Mouse (Mus musculus) adrenal gland, postnatal 14 days (tissue): ENCODE results near the gene Col2a1. TPM values are rescaled to one million over a fixed set of nuclear protein-coding genes. Genes with fewer than 3 reads are reported as not detected.
A peak's percentile ranks its signal among the peaks of the same experiment; 100 is the strongest.

Experiments used
- DNase-seq: peaks from one replicate; pipeline ENCODE4 v3.0.0; 2021; ENCODE audit warnings: mixed read lengths
- total RNA-seq: library from RNA; stranded (reverse); gene quantifications from 2 replicates; pipeline ENCODE4 v1.2.3, GENCODE M21; 2021

Col2a1 gene
- total RNA-seq, 1 experiment from 2014 or later, result not detected

GRCm38 (mm10) chr15:97963989-97964835, 40.3 kb downstream of the Col2a1 start, which contains the start of gene Tmem106c:
Gene Tmem106c, plus strand, starts transcription at chr15:97964200.
- DNase-seq, result peak; percentile 96

GRCm38 (mm10) chr15:97963329-97963988, 41.0 kb downstream of the Col2a1 start:
- DNase-seq, result no peak

DNA sequence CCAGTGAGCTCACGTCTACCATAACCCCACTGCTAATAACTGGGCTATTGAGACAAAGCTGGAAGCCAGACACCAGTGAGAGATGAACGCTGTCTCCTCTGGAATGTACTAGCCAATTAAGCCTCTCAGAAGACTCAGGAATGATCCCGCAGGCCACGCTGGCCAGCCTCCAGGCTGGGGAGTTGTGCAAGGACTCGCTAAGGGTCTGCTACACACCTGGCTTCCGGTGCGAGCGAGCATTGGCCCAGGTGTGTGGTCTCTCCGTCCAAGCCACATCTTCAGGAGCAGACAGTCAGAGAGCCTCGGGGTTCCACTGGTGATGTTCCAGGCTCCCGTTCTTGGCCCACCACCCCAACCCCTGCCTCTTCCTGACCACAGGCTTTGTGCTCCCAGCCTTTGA, 48.1 kb downstream of the Col2a1 start:
- DNase-seq, result no peak

DNA sequence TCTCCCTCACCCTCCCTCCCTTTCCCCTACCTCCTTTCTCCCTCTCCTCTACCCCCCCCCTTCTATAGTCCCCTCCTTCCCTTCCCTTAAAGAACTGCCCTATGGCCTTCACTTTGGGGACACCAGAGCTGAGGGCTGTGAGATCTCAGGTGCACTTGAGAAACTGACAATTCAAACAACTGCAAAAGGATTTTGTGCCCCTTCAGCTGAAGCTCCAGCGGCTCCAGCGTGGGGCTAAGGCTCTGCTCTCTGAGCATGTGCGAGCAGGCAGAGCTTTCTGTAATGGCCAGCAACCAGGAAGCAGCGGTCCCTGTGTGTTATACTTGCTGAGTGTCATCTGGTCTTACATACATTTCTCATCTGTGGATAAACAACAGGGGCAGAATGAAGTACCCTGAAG, 48.8 kb downstream of the Col2a1 start:
- no peak for DNase-seq

DNA sequence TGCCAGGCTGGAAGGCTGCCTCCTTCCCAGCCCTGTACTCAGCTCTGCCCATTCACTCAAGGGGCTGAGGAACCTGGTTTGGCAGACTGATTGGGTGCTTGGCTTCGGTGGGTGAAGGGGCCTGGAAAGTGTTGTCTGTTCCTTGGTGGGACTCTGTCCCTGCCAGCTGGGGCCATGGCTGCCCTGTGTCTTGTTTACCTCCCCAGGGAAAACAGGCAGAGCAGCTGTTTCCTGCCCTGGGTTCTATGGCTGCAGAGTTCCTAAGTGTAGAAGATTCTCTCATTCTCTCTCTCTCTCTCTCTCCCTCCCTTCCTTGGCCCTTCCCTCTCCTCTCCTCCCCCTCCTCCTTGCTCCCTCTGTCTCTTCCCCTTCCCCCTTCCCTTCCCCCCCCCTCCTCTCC, 49.2 kb downstream of the Col2a1 start:
- DNase-seq, result no peak

DNA sequence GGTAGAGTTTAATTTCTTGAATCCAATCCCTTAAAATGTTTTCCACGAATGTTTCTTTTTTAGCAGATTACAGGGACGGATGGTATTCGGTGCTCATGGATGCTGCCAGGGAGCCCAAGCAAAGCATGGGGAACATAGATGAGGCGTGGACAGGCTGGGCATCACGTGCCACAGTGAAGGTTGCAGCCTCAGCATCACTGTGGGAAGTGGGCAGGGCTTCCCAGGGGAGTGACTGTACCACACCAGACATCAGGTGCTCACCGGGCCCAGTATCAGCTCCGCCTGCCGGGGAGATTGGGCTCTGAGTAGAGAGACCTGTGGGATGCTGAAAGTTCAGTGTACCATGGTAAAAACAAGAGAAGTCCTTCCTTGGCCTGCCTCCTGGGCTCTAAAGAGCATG, 49.8 kb downstream of the Col2a1 start:
- no peak for DNase-seq

DNA sequence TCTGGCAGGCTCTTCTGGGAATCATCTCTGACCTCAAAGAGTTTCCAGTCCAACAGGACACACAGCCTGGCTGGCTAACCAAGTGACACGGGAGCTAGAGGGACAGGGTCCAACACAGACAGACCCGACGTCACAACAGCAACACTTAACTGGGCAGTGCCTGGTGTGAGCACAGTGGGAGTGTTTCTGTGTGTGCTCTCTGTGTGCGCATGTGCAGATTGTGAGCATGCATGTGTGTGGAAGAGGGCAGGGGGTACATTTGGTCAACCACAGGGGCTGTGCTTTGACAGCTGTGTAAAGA, 51.7 kb downstream of the Col2a1 start:
- no peak for DNase-seq

DNA sequence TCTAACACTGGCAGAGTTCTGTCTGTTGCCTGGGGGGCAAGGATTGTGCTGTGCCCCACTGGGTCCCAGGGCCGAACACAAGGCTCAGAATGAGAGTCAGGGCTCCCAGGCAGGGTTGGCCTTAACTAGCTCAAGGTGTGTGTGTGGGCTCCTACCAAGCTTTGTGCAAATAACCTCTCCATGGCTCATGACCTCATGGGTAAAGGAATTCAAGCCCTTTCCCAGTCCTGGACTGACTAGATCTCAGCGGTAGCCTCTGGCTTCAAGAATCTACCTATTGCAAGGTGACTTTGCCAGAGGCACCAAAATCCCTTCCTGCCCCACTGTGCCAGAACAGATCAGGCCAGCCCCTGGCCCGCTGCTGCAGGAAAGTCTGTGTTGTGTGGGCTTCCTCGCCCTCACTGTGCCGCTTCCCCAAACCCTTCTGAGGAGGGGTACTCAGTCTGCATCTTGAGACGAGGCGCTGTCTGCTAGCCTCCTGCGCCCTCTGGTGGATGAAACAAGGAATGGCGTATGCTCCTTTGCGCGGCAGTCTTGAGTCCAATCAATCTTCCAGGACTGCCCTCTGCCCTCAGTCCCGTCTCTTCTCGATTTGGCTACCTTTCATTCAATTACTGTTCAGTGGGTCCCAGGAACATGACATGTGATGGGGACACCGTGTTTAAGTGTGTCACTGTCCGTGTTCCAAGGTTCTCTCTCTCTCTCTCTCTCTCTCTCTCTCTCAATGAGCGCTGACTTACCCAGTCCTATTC, 52.2 kb downstream of the Col2a1 start:
- peak; percentile 67 for DNase-seq

- no peak for DNase-seq
Observed at GRCm38 (mm10) chr15:97950240-97950639, 54.3 kb downstream of the Col2a1 start.

DNA sequence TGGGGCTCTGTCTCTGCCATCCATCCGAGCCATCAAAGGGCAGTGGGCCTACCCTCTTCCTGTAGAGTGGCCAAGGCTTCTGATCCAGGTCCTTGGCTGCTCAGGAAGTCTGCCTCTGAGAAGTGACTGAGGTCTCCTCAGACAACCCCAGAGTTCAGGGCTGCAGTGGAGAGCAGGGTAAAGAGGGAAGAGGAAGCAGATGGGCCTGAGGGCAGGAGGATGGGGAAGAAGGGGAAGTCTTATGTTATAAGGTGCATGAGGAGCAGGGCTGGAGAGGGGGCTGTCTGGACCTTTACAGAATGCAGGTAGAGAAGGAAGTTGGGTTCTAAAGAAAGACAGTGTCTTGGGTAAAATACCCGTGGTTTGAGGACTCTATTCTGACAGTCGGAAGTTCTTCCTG, 54.8 kb downstream of the Col2a1 start:
- no peak for DNase-seq

GRCm38 (mm10) chr15:97948720-97949119, 55.8 kb downstream of the Col2a1 start:
- no peak for DNase-seq

DNA sequence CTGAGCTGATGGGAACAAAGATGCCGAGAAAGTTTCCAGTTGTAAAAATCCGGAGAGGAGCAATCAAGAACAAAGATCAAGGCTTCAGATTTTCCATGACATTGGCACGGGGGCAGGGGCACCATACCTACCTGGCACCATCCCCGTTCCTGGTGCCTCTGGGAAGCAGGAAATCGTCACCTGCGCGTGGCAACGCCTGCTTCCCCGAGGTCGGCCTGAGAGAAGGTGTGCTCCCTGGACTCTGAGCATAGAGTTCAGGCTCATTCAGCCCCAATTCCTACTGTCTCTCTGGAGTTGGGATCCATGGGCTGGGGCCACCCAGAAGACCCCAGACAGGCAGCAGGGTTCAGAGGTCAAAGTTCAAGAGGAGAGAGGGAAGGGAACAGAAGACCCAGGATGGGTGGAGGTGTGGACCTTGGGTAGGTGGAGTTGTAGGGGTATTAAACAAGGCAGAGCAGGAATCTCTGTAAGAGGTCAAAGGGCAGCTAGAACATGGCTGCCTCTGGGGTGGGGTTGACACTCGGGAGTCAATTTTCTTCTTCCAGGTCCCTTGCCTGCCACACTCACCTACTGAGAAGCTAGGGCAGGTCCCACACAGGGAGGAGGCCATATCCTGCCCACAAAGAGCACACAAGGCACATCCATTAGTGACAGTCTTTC, 58.7 kb downstream of the Col2a1 start:
- DNase-seq, result no peak

- no peak for DNase-seq
Observed at GRCm38 (mm10) chr15:97944919-97945574, 59.4 kb downstream of the Col2a1 start.

DNA sequence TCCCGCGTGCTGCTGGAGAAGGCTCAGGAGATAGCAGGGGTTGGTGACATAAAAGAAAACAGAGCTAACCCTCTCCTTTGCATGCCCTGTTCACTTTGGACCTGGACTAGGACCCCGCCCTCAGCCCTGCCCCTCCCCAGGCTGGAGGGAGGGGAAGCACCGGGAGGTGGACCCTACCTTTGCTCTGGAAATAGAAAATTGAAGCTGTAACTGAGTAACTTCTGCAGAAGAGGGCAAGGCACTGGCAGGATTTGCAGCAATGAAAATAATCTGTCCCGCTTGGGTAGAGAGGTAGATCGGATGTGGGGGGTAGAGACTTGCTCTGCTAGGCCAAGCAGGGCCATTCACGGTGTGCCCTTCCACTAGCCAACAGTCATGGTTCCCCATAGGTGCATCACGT, 61.1 kb downstream of the Col2a1 start:
- DNase-seq, result no peak

GRCm38 (mm10) chr15:97942538-97942937, 62.0 kb downstream of the Col2a1 start:
- no peak for DNase-seq

- no peak for DNase-seq
Observed at GRCm38 (mm10) chr15:97941306-97941705, 63.2 kb downstream of the Col2a1 start.

DNA sequence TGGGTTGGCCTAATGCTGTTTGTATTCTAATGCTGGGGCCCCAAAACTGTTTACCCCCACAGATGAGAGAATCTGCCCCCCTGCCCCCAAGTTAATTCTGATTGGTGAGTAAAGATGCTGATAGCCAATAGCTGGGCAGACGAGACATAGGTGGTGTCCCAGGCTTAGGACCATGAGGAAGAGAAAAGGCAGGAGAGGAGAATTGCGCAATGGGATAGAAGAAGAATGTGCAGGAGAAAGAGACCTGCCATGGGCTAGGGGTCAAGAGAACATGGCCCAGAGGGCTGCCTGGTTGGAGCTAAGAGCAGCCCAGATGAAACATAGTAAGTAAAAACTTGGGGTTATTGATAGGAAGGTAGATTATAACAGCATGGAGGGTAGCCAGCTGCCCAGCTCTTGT, 64.4 kb downstream of the Col2a1 start:
- no peak for DNase-seq

GRCm38 (mm10) chr15:97938580-97938979, 65.9 kb downstream of the Col2a1 start:
- no peak for DNase-seq

DNA sequence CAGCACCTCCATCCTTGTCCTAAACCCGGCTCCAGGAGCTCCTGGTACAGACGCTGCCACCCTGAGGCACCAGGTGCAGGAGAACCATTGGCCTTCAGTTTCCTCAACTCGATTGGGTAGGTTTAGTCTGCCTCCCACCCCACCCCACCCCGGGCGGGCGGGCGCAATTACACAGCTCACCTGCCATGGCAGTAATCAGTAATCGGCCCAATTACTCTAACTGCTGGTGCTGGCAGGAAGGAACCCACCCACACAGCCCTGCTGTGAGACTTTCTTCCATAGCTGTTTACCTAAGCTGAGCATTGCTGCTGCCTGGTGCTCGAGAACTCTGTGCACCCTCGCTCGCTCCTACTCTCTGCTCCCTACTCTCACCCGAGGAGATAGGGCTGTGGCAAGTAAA, 72.1 kb downstream of the Col2a1 start:
- no peak for DNase-seq

DNA sequence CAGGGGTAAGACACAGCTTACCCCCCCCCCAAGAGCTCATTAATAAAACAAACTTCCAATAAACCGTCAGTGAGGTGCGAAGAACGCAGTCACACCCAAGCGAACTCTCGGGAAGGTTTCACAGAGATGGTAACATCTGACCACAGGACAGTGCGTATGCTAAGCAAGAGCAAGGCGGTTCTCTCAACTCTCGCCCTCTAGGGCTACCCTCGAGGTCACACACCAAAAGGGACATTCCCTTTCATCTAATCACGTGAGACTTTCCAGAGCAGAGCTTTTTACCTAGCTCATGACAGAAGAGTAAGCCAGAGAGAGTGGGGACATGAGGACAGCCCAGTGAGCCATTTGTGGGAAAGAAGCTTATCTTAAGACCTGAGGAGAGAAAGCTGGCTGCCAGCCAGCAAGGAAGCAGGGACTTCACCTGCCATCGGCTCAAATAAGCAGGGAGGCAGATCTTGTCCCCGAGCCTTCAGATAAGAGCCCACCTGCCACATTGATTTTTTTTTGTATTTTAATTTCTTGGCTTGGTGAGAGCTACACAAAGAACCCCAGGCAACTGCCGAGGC, 75.2 kb downstream of the Col2a1 start:
- DNase-seq, result no peak

DNA sequence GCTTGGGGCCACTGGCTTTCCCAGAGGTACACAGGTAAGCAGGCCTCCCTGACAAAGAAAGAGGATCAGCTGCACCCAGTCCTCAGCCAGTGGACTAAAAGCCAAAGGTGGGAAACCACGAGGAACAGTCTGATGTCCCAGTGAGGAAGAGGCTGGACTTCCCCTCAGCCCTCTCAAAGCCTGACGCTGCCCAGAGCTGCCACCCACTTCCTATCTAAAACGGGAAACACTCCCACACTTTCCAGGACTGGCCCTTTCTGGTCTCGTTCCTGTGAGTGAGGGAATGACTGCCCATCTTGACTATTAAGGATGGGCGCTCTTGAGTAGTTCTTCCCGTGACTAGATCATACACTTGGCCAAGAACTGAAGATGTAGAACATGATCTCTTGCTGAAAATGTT, 76.7 kb downstream of the Col2a1 start:
- DNase-seq, result no peak

- no peak for DNase-seq
Observed at GRCm38 (mm10) chr15:97927018-97927417, 77.5 kb downstream of the Col2a1 start.
